Mouse (Mus musculus) inflammation-experienced regulatory T-cells, adult 6 months (primary cell): Measurements from ENCODE around the gene Galr3. TPM values are rescaled to one million over a fixed set of nuclear protein-coding genes. Genes with fewer than 3 reads are reported as not detected.

ENCODE experiments used
- ATAC-seq: one replicate; pipeline ENCODE4 v1.8.0; 2017
- polyA plus RNA-seq, 3 experiments: library from polyadenylated mRNA; unstranded; fragments of 100-300 nt; shearing (Covaris generic); gene quantifications; one replicate each; pipeline ENCODE4 v1.2.1; 2017

Gene Galr3
- polyA plus RNA-seq, 3 experiments from 2014 or later = not detected

- ATAC-seq = no peak
Observed at GRCm38 (mm10) chr15:79057850-79058249, 16.2 kb downstream of the Galr3 start.

GRCm38 (mm10) chr15:79060887-79061565 is 19.3 kb downstream of the Galr3 start:
- ATAC-seq = no peak

- ATAC-seq = peak; percentile 95
Observed at GRCm38 (mm10) chr15:79062376-79063159, 20.9 kb downstream of the Galr3 start, which contains the start of gene Ankrd54. Ankrd54 (minus strand) TSS chr15:79062893.

- no peak for ATAC-seq
Observed at GRCm38 (mm10) chr15:79063160-79063740, 21.6 kb downstream of the Galr3 start.

GRCm38 (mm10) chr15:79065086-79065770 is 23.5 kb downstream of the Galr3 start:
- no peak for ATAC-seq

- ATAC-seq = no peak
Observed at GRCm38 (mm10) chr15:79066276-79066675, 24.6 kb downstream of the Galr3 start.

- no peak for ATAC-seq
Observed at GRCm38 (mm10) chr15:79067631-79068030, 25.9 kb downstream of the Galr3 start.

- no peak for ATAC-seq
Observed at GRCm38 (mm10) chr15:79068416-79068815, 26.7 kb downstream of the Galr3 start.

GRCm38 (mm10) chr15:79071117-79072039 is 29.7 kb downstream of the Galr3 start:
- no peak for ATAC-seq

GRCm38 (mm10) chr15:79073752-79074151 is 32.1 kb downstream of the Galr3 start:
- no peak for ATAC-seq

- no peak for ATAC-seq
Observed at GRCm38 (mm10) chr15:79074446-79074845, 32.8 kb downstream of the Galr3 start.

GRCm38 (mm10) chr15:79074913-79075532 is 33.3 kb downstream of the Galr3 start, which contains the start of gene Eif3l:
Eif3l (plus strand) TSS chr15:79075179.
- ATAC-seq = peak; percentile 86

- no peak for ATAC-seq
Observed at GRCm38 (mm10) chr15:79075658-79076365, 34.1 kb downstream of the Galr3 start.

- ATAC-seq = no peak
Observed at GRCm38 (mm10) chr15:79079567-79079966, 37.9 kb downstream of the Galr3 start.

GRCm38 (mm10) chr15:79092284-79092683 is 50.6 kb downstream of the Galr3 start:
- no peak for ATAC-seq

Other genes starting within 250 kb of the Galr3 start
- under 1 TPM; 0.15 to 0.26 (median 0.19) TPM for gene Card10, start 238.8 kb upstream of the Galr3 start, polyA plus RNA-seq
- gene Cdc42ep1, start 199.3 kb upstream of the Galr3 start, polyA plus RNA-seq = not detected
- gene Lgals2, start 186.4 kb upstream of the Galr3 start, polyA plus RNA-seq = not detected
- 10 to 100 TPM; 11.9 to 22.5 (median 16.1) TPM for gene Gga1, start 164.7 kb upstream of the Galr3 start, polyA plus RNA-seq
- gene Gm49510, start 142.2 kb upstream of the Galr3 start, polyA plus RNA-seq = not detected
- 10 to 100 TPM; 49.5 to 72.6 (median 52.6) TPM for gene Sh3bp1, start 142.1 kb upstream of the Galr3 start, polyA plus RNA-seq
- 1 to 10 TPM in 2 of 3 experiments, under 1 TPM in 1; 0.94 to 3.8 (median 3.3) TPM for gene Pdxp, start 128.0 kb upstream of the Galr3 start, polyA plus RNA-seq
- gene Lgals1, start 115.2 kb upstream of the Galr3 start, polyA plus RNA-seq = 1,000 to 10,000 TPM in 1 of 3 experiments, 100 to 1,000 TPM in 2; 309 to 2,729 (median 443) TPM
- 10 to 100 TPM; 38.8 to 53.8 (median 51.1) TPM for gene Nol12, start 107.0 kb upstream of the Galr3 start, polyA plus RNA-seq
- 10 to 100 TPM; 14.8 to 27.1 (median 20.3) TPM for gene Triobp, start 94.2 kb upstream of the Galr3 start, polyA plus RNA-seq
- gene H1f0, start 13.4 kb upstream of the Galr3 start, polyA plus RNA-seq = 10 to 100 TPM; 31.0 to 52.3 (median 36.9) TPM
- 10 to 100 TPM in 1 of 3 experiments, 1 to 10 TPM in 2; 5.5 to 10.8 (median 9.2) TPM for gene Ankrd54, start 21.0 kb downstream of the Galr3 start, polyA plus RNA-seq
- 100 to 1,000 TPM; 224 to 286 (median 240) TPM for gene Eif3l, start 33.3 kb downstream of the Galr3 start, polyA plus RNA-seq
- gene Micall1, start 67.0 kb downstream of the Galr3 start, polyA plus RNA-seq = 10 to 100 TPM in 2 of 3 experiments, 1 to 10 TPM in 1; 7.0 to 20.8 (median 13.3) TPM
- 100 to 1,000 TPM; 109 to 122 (median 116) TPM for gene Polr2f, start 99.1 kb downstream of the Galr3 start, polyA plus RNA-seq
- gene 1700088E04Rik, start 99.4 kb downstream of the Galr3 start, polyA plus RNA-seq = 1 to 10 TPM; 5.4 to 7.1 (median 5.9) TPM
- gene Sox10, start 123.4 kb downstream of the Galr3 start, polyA plus RNA-seq = not detected
- 1 to 10 TPM; 6.6 to 8.4 (median 8.3) TPM for gene Pick1, start 187.3 kb downstream of the Galr3 start, polyA plus RNA-seq
- not detected for gene Gm49486, start 187.5 kb downstream of the Galr3 start, polyA plus RNA-seq
- not detected for gene Slc16a8, start 212.9 kb downstream of the Galr3 start, polyA plus RNA-seq
- gene Baiap2l2, start 243.7 kb downstream of the Galr3 start, polyA plus RNA-seq = 1 to 10 TPM in 1 of 3 experiments, under 1 TPM in 1, not detected in 1; 0.21 to 1.6 TPM